In the genomic region with DNA sequence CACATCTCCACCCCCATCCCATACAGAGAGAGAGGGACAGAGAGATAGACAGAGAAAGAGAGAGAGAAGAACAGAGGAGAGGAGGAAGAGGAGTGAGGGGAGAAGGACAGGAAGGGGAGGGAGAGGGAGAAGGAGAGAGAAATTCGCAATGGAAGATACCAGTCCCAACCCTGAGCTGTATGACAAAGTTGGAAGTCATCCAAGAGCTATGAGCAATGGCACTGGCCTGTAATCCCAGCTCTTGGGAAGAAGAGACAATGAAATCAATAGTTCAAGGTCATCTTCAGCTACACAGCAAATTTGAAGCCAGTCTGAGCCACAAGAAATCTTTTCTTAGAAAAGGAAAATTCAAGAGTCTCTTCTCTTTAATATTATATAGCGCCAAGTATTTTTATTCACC, we compare ENCODE assay signal across 11 mouse cellular contexts.
DNase-seq lines count a peak whose midpoint lies in the region; ATAC-seq and TF ChIP-seq lines count a peak whose summit lies in the region.
"Had no signal": no experiment of that assay in that cellular context is flagged by ENCODE, and none has a peak within 500 bp of the region (broad histone marks: within the 10 kb centered on the region; RNA-seq: fewer than 3 reads in every experiment).

No protein-coding gene starts in this region.

- no peaks in the 10 kb centered on the region for H3K36me3 ChIP-seq in hindbrain, embryonic 12.5 days
- H3K36me3 ChIP-seq in hindbrain, embryonic 14.5 days (replicated peaks; ENCODE audit: control insufficient read depth, insufficient read depth), result no peaks in the 10 kb centered on the region
- H3K36me3 ChIP-seq in midbrain, embryonic 15.5 days (replicated peaks), result no peaks in the 10 kb centered on the region
- H3K36me3 ChIP-seq in midbrain, postnatal 0 days (ENCODE audit: insufficient read depth, low read length), result no peaks in the 10 kb centered on the region
- no peaks in the 10 kb centered on the region for H3K36me3 ChIP-seq in hindbrain, postnatal 0 days (ENCODE audit: insufficient read depth, low read length)
- H3K36me3 ChIP-seq: limb, embryonic 10.5 days; liver, embryonic 15.5 days; midbrain, embryonic 10.5 days had no signal

- no peak for TF ChIP-seq CTCF in midbrain, postnatal 0 days (IDR thresholded peaks at IDR 0.05)
- no peak for TF ChIP-seq CTCF in hindbrain, postnatal 0 days (IDR thresholded peaks at IDR 0.05; ENCODE audit: low read depth)

- no peaks in the 10 kb centered on the region for H3K27me3 ChIP-seq in hindbrain, embryonic 12.5 days
- no peaks in the 10 kb centered on the region for H3K27me3 ChIP-seq in hindbrain, embryonic 14.5 days (ENCODE audit: control insufficient read depth, insufficient read depth, low read length)
- 0 out of 2 replicates have a peak, but pooled peaks cover 3% of the 10 kb centered on the region for H3K27me3 ChIP-seq in midbrain, embryonic 15.5 days (replicated peaks)
- H3K27me3 ChIP-seq in midbrain, postnatal 0 days (ENCODE audit: insufficient read depth, low read length), result no peaks in the 10 kb centered on the region
- H3K27me3 ChIP-seq in hindbrain, postnatal 0 days (ENCODE audit: insufficient read depth, low read length), result no peaks in the 10 kb centered on the region
- H3K27me3 ChIP-seq: liver, embryonic 15.5 days had no signal

- no peak overlapping the region for H3K4me3 ChIP-seq in hindbrain, embryonic 12.5 days
- H3K4me3 ChIP-seq in hindbrain, embryonic 14.5 days (replicated peaks; ENCODE audit: low read length), result no peak overlapping the region
- H3K4me3 ChIP-seq in midbrain, embryonic 15.5 days, result no peak overlapping the region
- no peak overlapping the region for H3K4me3 ChIP-seq in midbrain, postnatal 0 days (ENCODE audit: low read depth, low read length)
- no peak overlapping the region for H3K4me3 ChIP-seq in hindbrain, postnatal 0 days (ENCODE audit: low read length)
- H3K4me3 ChIP-seq: limb, embryonic 10.5 days; liver, embryonic 15.5 days; midbrain, embryonic 10.5 days had no signal

- H3K4me2 ChIP-seq in hindbrain, embryonic 12.5 days (replicated peaks), result no peak overlapping the region
- H3K4me2 ChIP-seq in hindbrain, embryonic 14.5 days (replicated peaks), result no peak overlapping the region
- no peak overlapping the region for H3K4me2 ChIP-seq in midbrain, embryonic 15.5 days
- no peak overlapping the region for H3K4me2 ChIP-seq in midbrain, postnatal 0 days (ENCODE audit: low read depth, low read length, poor library complexity, severe bottlenecking)
- H3K4me2 ChIP-seq in hindbrain, postnatal 0 days (ENCODE audit: low read depth, low read length), result no peak overlapping the region
- H3K4me2 ChIP-seq: liver, embryonic 15.5 days had no signal

- H3K9me3 ChIP-seq in hindbrain, embryonic 12.5 days (replicated peaks), result no peaks in the 10 kb centered on the region
- H3K9me3 ChIP-seq in hindbrain, embryonic 14.5 days (ENCODE audit: control insufficient read depth, low read length), result no peaks in the 10 kb centered on the region
- no peaks in the 10 kb centered on the region for H3K9me3 ChIP-seq in midbrain, embryonic 15.5 days
- no peaks in the 10 kb centered on the region for H3K9me3 ChIP-seq in midbrain, postnatal 0 days (ENCODE audit: low read length)
- no peaks in the 10 kb centered on the region for H3K9me3 ChIP-seq in hindbrain, postnatal 0 days (ENCODE audit: low read length)
- H3K9me3 ChIP-seq: limb, embryonic 10.5 days; liver, embryonic 15.5 days; midbrain, embryonic 10.5 days had no signal

- ATAC-seq in hindbrain, embryonic 12.5 days (ENCODE audit: low FRiP score), result peak; percentile 40
- ATAC-seq in hindbrain, embryonic 14.5 days (ENCODE audit: low FRiP score), result no peak
- ATAC-seq in midbrain, embryonic 15.5 days (replicated peaks), result 0 out of 2 replicates have a peak, but pooled peaks have one; percentile 6
- ATAC-seq in midbrain, postnatal 0 days (ENCODE audit: low FRiP score), result no peak
- ATAC-seq in hindbrain, postnatal 0 days, result no peak

- H3K27ac ChIP-seq in hindbrain, embryonic 12.5 days, result no peak overlapping the region
- no peak overlapping the region for H3K27ac ChIP-seq in hindbrain, embryonic 14.5 days
- H3K27ac ChIP-seq in midbrain, embryonic 15.5 days, result no peak overlapping the region
- H3K27ac ChIP-seq in midbrain, postnatal 0 days (ENCODE audit: low read depth, low read length), result no peak overlapping the region
- no peak overlapping the region for H3K27ac ChIP-seq in hindbrain, postnatal 0 days
- H3K27ac ChIP-seq: limb, embryonic 10.5 days; liver, embryonic 15.5 days; midbrain, embryonic 10.5 days had no signal

- 78% methylated on average over 2 of the region's 2 CpGs for WGBS in hindbrain, embryonic 12.5 days
- WGBS in hindbrain, embryonic 14.5 days, result 69% methylated on average over 2 of the region's 2 CpGs
- 68% methylated on average over 2 of the region's 2 CpGs for WGBS in midbrain, embryonic 15.5 days
- 67% methylated on average over 2 of the region's 2 CpGs for WGBS in midbrain, postnatal 0 days
- WGBS in hindbrain, postnatal 0 days, result 75% methylated on average over 2 of the region's 2 CpGs

- peak; percentile 25 for DNase-seq in adrenal gland, adult 8-10 months
- no peak for DNase-seq in adrenal gland, postnatal 10 days
- DNase-seq in hindbrain, embryonic 14.5 days (ENCODE audit: low spot score), result no peak
- no peak for DNase-seq in midbrain, postnatal 0 days (ENCODE audit: low spot score)
- peak; percentile 23 for DNase-seq in hindbrain, postnatal 0 days (ENCODE audit: low spot score)
- no peak for DNase-seq in liver

- H3K4me1 ChIP-seq in hindbrain, embryonic 12.5 days, result no peaks in the 10 kb centered on the region
- H3K4me1 ChIP-seq in hindbrain, embryonic 14.5 days (replicated peaks; ENCODE audit: control insufficient read depth, insufficient read depth, low read length), result no peaks in the 10 kb centered on the region
- peaks cover 2% of the 10 kb centered on the region; the same call in 1 of the 2 replicates for H3K4me1 ChIP-seq in midbrain, embryonic 15.5 days
- H3K4me1 ChIP-seq in midbrain, postnatal 0 days (ENCODE audit: insufficient read depth, low read length), result no peaks in the 10 kb centered on the region
- no peaks in the 10 kb centered on the region for H3K4me1 ChIP-seq in hindbrain, postnatal 0 days (ENCODE audit: insufficient read depth, low read length)
- H3K4me1 ChIP-seq: limb, embryonic 10.5 days; liver, embryonic 15.5 days; midbrain, embryonic 10.5 days had no signal

- no peak overlapping the region for H3K9ac ChIP-seq in hindbrain, embryonic 12.5 days
- no peak overlapping the region for H3K9ac ChIP-seq in hindbrain, embryonic 14.5 days
- no peak overlapping the region for H3K9ac ChIP-seq in midbrain, embryonic 15.5 days
- no peak overlapping the region for H3K9ac ChIP-seq in midbrain, postnatal 0 days (replicated peaks; ENCODE audit: low read length, poor library complexity, severe bottlenecking)
- no peak overlapping the region for H3K9ac ChIP-seq in hindbrain, postnatal 0 days (replicated peaks; ENCODE audit: low read length)
- H3K9ac ChIP-seq: liver, embryonic 15.5 days had no signal

Comparison
In these comparisons a context has a peak if more than half of its experiments do, and no peak if none do; other contexts are left out.
1. DNase-seq: peak in adrenal gland, adult 8-10 months (single experiment) and hindbrain, postnatal 0 days (single experiment); none in adrenal gland, postnatal 10 days (single experiment), hindbrain, embryonic 14.5 days (single experiment), midbrain, postnatal 0 days (single experiment) and liver (single experiment).
2. ATAC-seq: peak in hindbrain, embryonic 12.5 days (single experiment) and midbrain, embryonic 15.5 days (single experiment); none in hindbrain, embryonic 14.5 days (single experiment), midbrain, postnatal 0 days (single experiment) and hindbrain, postnatal 0 days (single experiment).